Mouse (Mus musculus) midbrain, postnatal 0 days (tissue): ENCODE results near the gene Chrnb2. TPM values are rescaled to one million over a fixed set of nuclear protein-coding genes. Genes with fewer than 3 reads are reported as not detected.

ENCODE experiments used
- ATAC-seq: fragments of 200-750 bp; cut with Nextera tagmentation; 2 replicates; pipeline ENCODE4 v1.8.0; 2017; ENCODE audit warnings: moderate number of reproducible peaks, mild to moderate bottlenecking, moderate TSS enrichment, moderate library complexity; ENCODE audit not compliant: low FRiP score
- DNase-seq: peaks from one replicate; pipeline ENCODE4 v3.0.0-alpha.2; 2015; ENCODE audit warnings: low spot score
- H3K27ac ChIP-seq: fragments of 300-500 bp; sonication (generic); 2 replicates; pipeline ENCODE4 v1.5.1; 2014; ENCODE audit warnings: low read depth, mild to moderate bottlenecking, low read length, mixed read lengths
- H3K27me3 ChIP-seq: fragments of 300-500 bp; sonication (generic); 2 replicates; pipeline ENCODE4 v1.6.1; 2014; ENCODE audit warnings: low read length, control low read depth, mixed read lengths; ENCODE audit not compliant: insufficient read depth
- H3K36me3 ChIP-seq: fragments of 300-500 bp; sonication (generic); 2 replicates; pipeline ENCODE4 v1.6.1; 2014; ENCODE audit warnings: low read length, control low read depth, mixed read lengths; ENCODE audit not compliant: insufficient read depth
- H3K4me1 ChIP-seq: fragments of 300-500 bp; sonication (generic); 2 replicates; pipeline ENCODE4 v1.6.1; 2014; ENCODE audit warnings: mild to moderate bottlenecking, control low read depth, antibody characterized with exemption, low read length, mixed read lengths; ENCODE audit not compliant: insufficient read depth
- H3K4me2 ChIP-seq: fragments of 300-500 bp; sonication (generic); 2 replicates; pipeline ENCODE4 v1.6.1; 2014; ENCODE audit warnings: low read depth, mild to moderate bottlenecking, low read length, mixed read lengths; ENCODE audit not compliant: poor library complexity, severe bottlenecking
- H3K4me3 ChIP-seq: fragments of 300-500 bp; sonication (generic); 2 replicates; pipeline ENCODE4 v1.5.1; 2014; ENCODE audit warnings: low read depth, mild to moderate bottlenecking, low read length, moderate library complexity
- H3K9ac ChIP-seq: fragments of 300-500 bp; sonication (generic); replicated peaks from 2 replicates; pipeline ENCODE4 v1.6.1; 2014; ENCODE audit warnings: mild to moderate bottlenecking, low read length, moderate library complexity, mixed read lengths; ENCODE audit not compliant: poor library complexity, severe bottlenecking
- H3K9me3 ChIP-seq: fragments of 300-500 bp; sonication (generic); 2 replicates; pipeline ENCODE4 v1.6.1; 2016; ENCODE audit warnings: low read length, control low read depth
- CTCF ChIP-seq: IDR thresholded peaks from 2 replicates; pipeline ENCODE4 v1.5.1; 2016; ENCODE audit warnings: antibody characterized with exemption, mild to moderate bottlenecking
- WGBS: fragments of 180-500 bp; shearing (Covaris S2); extraction: QIAGEN DNeasy Blood & Tissue Kit; methylation state at CpG from one replicate; pipeline ENCODE4 v1.1.7; 2014; 5-methylcytosine and 5-hydroxymethylcytosine counted together
- polyA plus RNA-seq: library from polyadenylated mRNA; unstranded; fragments of >200 nt; fragmentation: Nextera tagmentation; extraction: Ambion mirVana; gene quantifications from 2 replicates; pipeline ENCODE4 v1.2.1, GENCODE M21; 2015
- total RNA-seq: library from RNA; depleted of rRNA; stranded (reverse); fragments of >200 nt; gene quantifications from 2 replicates; pipeline ENCODE4 v1.2.3, GENCODE M21; 2014

The Chrnb2 gene
- total and polyA plus RNA-seq, 2 experiments from 2014 or later = 20.5 to 47.3 TPM

DNA sequence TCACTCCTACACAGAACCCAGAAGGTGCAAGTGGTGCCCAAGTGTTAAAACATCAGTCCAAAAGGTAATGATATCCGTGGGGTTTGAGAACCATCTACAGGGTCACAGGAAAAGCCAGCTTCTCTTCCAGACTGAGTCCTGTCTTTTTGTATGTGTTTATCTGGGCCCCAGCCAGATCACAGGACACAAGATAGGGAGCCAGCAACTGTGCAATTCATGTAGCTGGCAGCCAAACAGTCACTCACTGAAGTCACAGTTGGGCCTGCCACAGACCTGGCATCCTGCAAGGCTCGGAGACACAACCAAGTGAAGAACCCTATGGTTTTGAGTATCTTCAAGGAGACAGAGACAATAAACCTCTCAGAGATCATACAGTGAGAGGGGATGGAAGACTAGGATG lies 6.6 kb downstream of the Chrnb2 start:
- peaks cover 44% of the 10 kb centered on the region for H3K36me3 ChIP-seq
- TF ChIP-seq CTCF = no peak
- WGBS = 80% methylated on average over 2 of the region's 2 CpGs

DNA sequence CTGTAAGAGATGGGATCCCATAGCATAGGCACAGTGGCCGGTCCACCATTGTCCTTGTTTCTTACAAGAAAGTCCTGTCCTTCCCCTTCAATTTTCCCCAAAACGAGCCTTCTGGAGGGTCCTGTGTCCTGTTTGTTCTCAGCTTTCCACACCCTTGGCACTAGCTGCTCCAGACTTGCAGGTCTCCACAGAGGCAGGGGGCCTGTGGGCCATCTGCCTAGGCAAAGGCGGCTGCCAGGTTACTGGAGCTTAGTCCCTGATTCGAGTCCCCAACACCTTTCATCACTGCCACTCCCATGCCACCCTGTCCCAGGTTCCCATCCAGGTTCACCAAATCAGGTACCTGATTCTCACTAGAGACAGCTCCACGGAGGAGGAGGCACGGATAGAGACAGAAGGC lies 9.1 kb downstream of the Chrnb2 start:
- peaks cover 57% of the 10 kb centered on the region for H3K36me3 ChIP-seq
- WGBS = 85% methylated on average over 6 of the region's 6 CpGs

More for the DNA sequence above, 6.6 kb downstream of the Chrnb2 start:
- Histone ChIP-seq H3K27ac (no peak overlapping the region), H3K9ac (no peak overlapping the region), H3K4me3 (no peak overlapping the region), H3K27me3 (no peaks in the 10 kb centered on the region), H3K9me3 (no peaks in the 10 kb centered on the region), H3K4me1 (peaks cover 13% of the 10 kb centered on the region; the same call in 1 of the 2 replicates), H3K4me2 (no peak overlapping the region)
- DNase-seq (no peak), ATAC-seq (no peak)

DNA sequence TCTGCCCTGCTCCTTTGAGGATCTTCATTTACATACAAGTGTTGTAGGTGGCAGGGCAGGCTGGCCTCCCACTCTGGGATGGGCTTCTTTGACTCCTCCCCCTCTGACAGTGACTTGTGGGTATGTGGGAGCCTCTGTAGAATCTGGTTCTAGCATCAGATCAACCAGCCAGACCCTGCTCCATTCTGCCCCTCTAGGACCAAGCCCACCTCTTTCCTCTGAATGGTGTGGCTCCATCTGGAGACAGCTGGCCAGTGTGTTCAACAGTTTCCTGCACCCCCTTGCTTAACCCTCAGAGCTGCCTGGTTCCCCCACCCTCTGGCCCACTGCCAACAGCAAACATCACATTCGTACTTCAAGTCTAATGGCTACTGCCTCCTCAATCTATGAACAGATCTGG lies 12.1 kb downstream of the Chrnb2 start:
- H3K4me1 ChIP-seq = no peaks in the 10 kb centered on the region
- DNase-seq (peak; percentile 19), ATAC-seq (peak; percentile 21; the same call in 1 of the 2 replicates)
- H3K9ac ChIP-seq = no peak overlapping the region
- H3K27ac ChIP-seq = no peak overlapping the region
- 68% methylated on average over 1 of the region's 1 CpGs for WGBS
- no peak overlapping the region for H3K4me3 ChIP-seq
- H3K27me3 ChIP-seq = no peaks in the 10 kb centered on the region
- TF ChIP-seq CTCF = no peak
- no peaks in the 10 kb centered on the region for H3K9me3 ChIP-seq
- H3K4me2 ChIP-seq = no peak overlapping the region
- H3K36me3 ChIP-seq = peaks cover 66% of the 10 kb centered on the region

More for the DNA sequence above, 9.1 kb downstream of the Chrnb2 start:
- Histone ChIP-seq H3K4me1 (peaks cover 13% of the 10 kb centered on the region; the same call in 1 of the 2 replicates), H3K9ac (no peak overlapping the region), H3K4me2 (no peak overlapping the region), H3K9me3 (no peaks in the 10 kb centered on the region), H3K27me3 (no peaks in the 10 kb centered on the region), H3K4me3 (no peak overlapping the region), H3K27ac (no peak overlapping the region)
- no peak for TF ChIP-seq CTCF
- DNase-seq = no peak
- ATAC-seq = no peak

DNA sequence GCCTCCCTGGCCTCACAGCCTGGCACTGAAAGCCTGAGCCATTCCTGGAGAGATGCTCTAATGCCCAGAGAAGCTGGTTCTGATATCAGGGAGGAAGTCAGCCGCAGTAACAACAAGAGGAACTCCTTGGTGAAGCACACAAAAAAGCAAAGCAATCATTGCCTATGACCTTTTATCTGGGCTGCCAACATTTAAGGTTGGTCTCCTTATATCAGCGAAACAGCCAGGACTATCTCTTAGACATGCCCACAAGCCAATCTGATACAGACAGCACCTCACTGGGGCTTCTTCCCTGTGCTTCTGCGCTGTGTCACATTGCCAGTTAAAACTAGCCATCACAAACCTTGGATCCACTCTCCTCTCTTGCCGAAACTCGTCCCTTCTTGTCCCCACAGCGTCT lies 25.9 kb downstream of the Chrnb2 start:
- 95% methylated on average over 6 of the region's 6 CpGs for WGBS
- no peak overlapping the region for H3K27ac ChIP-seq
- no peak overlapping the region for H3K4me2 ChIP-seq
- no peaks in the 10 kb centered on the region for H3K27me3 ChIP-seq
- no peak for ATAC-seq
- H3K4me1 ChIP-seq = no peaks in the 10 kb centered on the region
- no peak overlapping the region for H3K9ac ChIP-seq
- no peaks in the 10 kb centered on the region for H3K9me3 ChIP-seq
- H3K4me3 ChIP-seq = no peak overlapping the region
- TF ChIP-seq CTCF = no peak
- peaks cover 62% of the 10 kb centered on the region for H3K36me3 ChIP-seq
- DNase-seq = no peak

DNA sequence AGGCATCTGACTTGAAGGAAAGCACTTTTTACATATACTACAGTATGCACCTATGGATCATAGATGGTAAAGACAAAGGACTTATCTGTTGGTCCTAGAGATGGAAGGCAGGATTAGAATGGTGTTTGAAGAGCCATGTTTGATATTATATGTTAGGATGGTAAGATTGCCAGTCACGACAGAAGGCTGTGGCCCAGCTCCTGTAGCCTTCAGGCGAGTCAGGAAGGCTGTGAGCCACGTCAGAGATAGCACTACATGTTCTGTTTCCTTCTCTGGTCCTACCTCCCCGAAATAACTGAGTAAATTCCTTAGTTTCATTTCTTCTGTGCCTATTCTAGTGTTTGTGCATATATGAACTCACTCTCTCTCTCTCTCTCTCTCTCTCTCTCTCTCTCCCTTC lies 32.3 kb downstream of the Chrnb2 start:
- WGBS = 92% methylated on average over 4 of the region's 4 CpGs
- H3K9me3 ChIP-seq = no peaks in the 10 kb centered on the region
- H3K36me3 ChIP-seq = peaks cover 13% of the 10 kb centered on the region; the same call in 1 of the 2 replicates
- H3K27me3 ChIP-seq = no peaks in the 10 kb centered on the region
- no peak overlapping the region for H3K9ac ChIP-seq
- H3K4me1 ChIP-seq = no peaks in the 10 kb centered on the region
- DNase-seq (no peak), ATAC-seq (no peak)
- no peak for TF ChIP-seq CTCF
- H3K4me3 ChIP-seq = no peak overlapping the region
- H3K4me2 ChIP-seq = no peak overlapping the region
- H3K27ac ChIP-seq = no peak overlapping the region

DNA sequence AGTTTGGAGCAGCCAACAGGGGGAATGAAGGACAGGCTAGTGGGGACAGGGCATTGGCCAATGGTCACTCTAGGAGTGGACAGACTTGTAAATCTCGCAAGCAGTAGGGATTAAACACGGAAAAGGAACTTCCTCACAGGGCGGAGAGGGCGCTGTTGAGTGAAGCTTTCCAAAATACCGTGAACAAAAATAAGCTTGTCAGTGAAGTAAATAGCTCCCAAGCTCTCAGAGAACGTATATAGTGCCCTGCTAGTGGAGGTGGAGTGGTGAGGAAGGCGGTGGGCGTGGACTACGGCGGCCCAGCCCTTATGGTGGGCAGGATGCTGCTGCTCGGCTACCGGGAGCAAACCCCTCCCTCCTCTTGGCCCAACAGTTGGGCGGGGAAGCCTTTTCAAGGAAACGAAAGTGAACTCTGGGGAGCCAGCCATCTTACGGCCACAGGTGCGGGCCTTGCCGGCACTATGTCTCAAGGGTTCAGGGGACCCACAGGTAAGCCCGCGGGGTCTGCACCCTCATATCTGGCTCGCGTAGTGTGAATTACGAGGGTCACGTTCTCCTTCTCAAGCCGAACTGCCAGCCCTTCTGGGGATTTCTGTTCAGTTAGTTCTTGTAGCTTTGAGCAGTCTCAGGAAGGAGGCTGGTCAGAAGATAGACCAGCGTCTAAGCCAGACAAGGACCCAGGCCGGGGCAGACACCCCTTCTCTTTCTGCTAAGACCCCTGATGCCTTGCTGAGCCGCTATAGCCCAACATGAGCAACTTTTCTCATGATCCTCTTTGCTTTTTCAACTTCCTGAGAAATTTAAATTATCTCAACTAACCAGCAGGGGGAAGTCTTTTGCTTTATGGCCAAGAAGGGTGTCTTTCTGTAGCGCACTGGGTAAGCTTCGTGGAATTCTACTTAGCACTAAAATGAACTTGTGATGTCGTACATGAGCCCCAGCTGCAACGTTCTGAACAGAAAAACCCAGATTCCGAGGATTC lies 33.8 kb downstream of the Chrnb2 start:
- Histone ChIP-seq H3K27ac (peak overlapping the region; percentile 55), H3K4me3 (peak overlapping the region; percentile 37), H3K4me2 (peak overlapping the region; percentile 55), H3K9me3 (no peaks in the 10 kb centered on the region), H3K4me1 (no peaks in the 10 kb centered on the region), H3K27me3 (no peaks in the 10 kb centered on the region), H3K9ac (0 out of 2 replicates have a peak overlapping the region, but pooled peaks have one; percentile 44), H3K36me3 (peaks cover 10% of the 10 kb centered on the region; the same call in 1 of the 2 replicates)
- peak; percentile 69; the same call in 1 of the 2 replicates for ATAC-seq
- peak; percentile 72 for TF ChIP-seq CTCF
- WGBS = 2% methylated on average over 32 of the region's 32 CpGs
- peak; percentile 67 for DNase-seq
